Mouse (Mus musculus) lung, embryonic 14.5 days (tissue): Measurements from ENCODE around the gene Prep. TPM values are rescaled to one million over a fixed set of nuclear protein-coding genes. Genes with fewer than 3 reads are reported as not detected.
A peak's percentile ranks its signal among the peaks of the same experiment; 100 is the strongest.

Experiments used
- ATAC-seq: fragments of 200-750 bp; cut with Nextera tagmentation; 2 replicates; pipeline ENCODE4 v1.8.0; 2017; ENCODE audit warnings: mild to moderate bottlenecking, moderate TSS enrichment, moderate library complexity; ENCODE audit not compliant: insufficient read depth
- DNase-seq: peaks from one replicate; pipeline ENCODE4 v3.0.0-alpha.2; 2015
- H3K27ac ChIP-seq: fragments of 300-500 bp; sonication (generic); 2 replicates; pipeline ENCODE4 v1.5.1; 2014; ENCODE audit warnings: low read depth, mild to moderate bottlenecking, moderate library complexity
- H3K27me3 ChIP-seq: fragments of 300-500 bp; sonication (generic); 2 replicates; pipeline ENCODE4 v1.6.1; 2014; ENCODE audit warnings: low read length, control low read depth; ENCODE audit not compliant: insufficient read depth
- H3K36me3 ChIP-seq: fragments of 300-500 bp; sonication (generic); 2 replicates; pipeline ENCODE4 v1.6.1; 2014; ENCODE audit warnings: control low read depth; ENCODE audit not compliant: insufficient read depth
- H3K4me1 ChIP-seq: fragments of 300-500 bp; sonication (generic); 2 replicates; pipeline ENCODE4 v1.6.1; 2014; ENCODE audit warnings: antibody characterized with exemption, control low read depth; ENCODE audit not compliant: insufficient read depth
- H3K4me2 ChIP-seq: fragments of 300-500 bp; sonication (generic); 2 replicates; pipeline ENCODE4 v1.6.1; 2014; ENCODE audit warnings: mild to moderate bottlenecking
- H3K4me3 ChIP-seq: fragments of 300-500 bp; sonication (generic); 2 replicates; pipeline ENCODE4 v1.5.1; 2014; ENCODE audit warnings: low read depth, low read length
- H3K9ac ChIP-seq: fragments of 300-500 bp; sonication (generic); 2 replicates; pipeline ENCODE4 v1.6.1; 2014
- H3K9me3 ChIP-seq: fragments of 300-500 bp; sonication (generic); 2 replicates; pipeline ENCODE4 v1.6.1; 2016; ENCODE audit warnings: low read depth, low read length, control low read depth
- CTCF ChIP-seq: IDR thresholded peaks from 2 replicates; pipeline ENCODE4 v1.5.1; 2016; ENCODE audit warnings: antibody characterized with exemption, low read depth
- WGBS: fragments of 180-500 bp; shearing (Covaris S2); extraction: QIAGEN DNeasy Blood & Tissue Kit; methylation state at CpG from one replicate; pipeline ENCODE4 v1.1.7; 2014; 5-methylcytosine and 5-hydroxymethylcytosine counted together
- polyA plus RNA-seq: library from polyadenylated mRNA; unstranded; fragments of >200 nt; fragmentation: Nextera tagmentation; extraction: Ambion mirVana; gene quantifications from 2 replicates; pipeline ENCODE4 v1.2.1, GENCODE M21; 2014

Prep gene
- polyA plus RNA-seq, 1 experiment from 2014 or later: 34.6 TPM

DNA sequence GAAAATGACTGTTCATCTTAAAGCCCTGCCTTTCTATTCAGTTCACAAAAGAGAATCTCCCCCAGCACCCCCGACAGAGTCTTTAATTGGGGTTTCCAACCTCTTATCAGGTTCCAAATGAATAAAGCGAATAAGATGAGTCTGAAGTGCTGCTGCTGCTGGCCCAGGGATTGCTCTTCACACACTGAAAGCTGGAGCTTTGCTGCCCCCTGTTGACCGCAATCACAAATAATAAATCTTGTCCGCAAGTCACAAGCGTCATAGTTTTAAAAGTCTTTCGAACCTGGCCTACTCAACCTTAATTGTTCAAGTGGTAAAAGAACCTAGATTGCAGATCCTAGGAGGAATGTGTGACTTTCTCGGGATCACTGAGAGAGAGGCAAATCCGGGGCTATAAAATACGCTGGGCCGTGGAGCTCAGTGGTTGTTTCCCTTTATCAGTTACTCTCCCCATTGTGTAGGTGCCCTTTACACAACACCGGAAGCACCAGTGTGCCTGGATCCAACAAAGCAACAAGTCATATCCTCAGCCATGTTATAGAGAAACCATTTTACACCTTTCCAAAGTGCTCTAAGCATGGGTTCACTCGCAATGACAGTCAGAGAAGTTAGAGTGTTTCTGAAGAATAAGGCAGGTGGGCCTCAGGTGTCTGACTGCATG, 21.6 kb upstream of the Prep start:
- no peaks in the 10 kb centered on the region for H3K4me1 ChIP-seq
- H3K27ac ChIP-seq: no peak overlapping the region
- WGBS: 24% methylated on average over 12 of the region's 12 CpGs
- H3K4me3 ChIP-seq: no peak overlapping the region
- H3K4me2 ChIP-seq: no peak overlapping the region; the same call in 1 of the 2 replicates
- no peak overlapping the region for H3K9ac ChIP-seq
- peak; percentile 80 for TF ChIP-seq CTCF
- DNase-seq (peak; percentile 94), ATAC-seq (peak; percentile 47; the same call in 1 of the 2 replicates)
- no peaks in the 10 kb centered on the region for H3K36me3 ChIP-seq
- no peaks in the 10 kb centered on the region for H3K27me3 ChIP-seq
- H3K9me3 ChIP-seq: no peaks in the 10 kb centered on the region

DNA sequence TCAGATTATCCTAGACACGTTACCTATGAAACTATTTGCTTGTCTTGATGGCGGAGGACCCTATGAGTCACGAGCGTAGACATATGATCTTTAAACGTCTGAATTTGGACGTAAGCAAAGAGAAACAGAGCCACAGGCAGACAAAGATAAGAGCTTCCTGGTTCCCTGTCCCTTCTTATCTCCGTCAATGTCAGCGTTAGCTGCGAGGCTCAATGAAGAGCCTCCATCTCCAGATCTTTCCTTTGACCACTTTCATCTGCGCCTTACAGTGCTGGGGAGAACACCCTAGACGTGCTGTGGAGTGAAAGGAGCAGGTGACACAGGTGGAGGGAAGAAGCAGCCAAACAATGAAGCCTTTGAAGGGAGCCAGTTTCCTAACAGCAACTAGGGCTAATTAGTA, 18.8 kb upstream of the Prep start:
- no peak overlapping the region for H3K27ac ChIP-seq
- no peak overlapping the region for H3K9ac ChIP-seq
- H3K27me3 ChIP-seq: no peaks in the 10 kb centered on the region
- TF ChIP-seq CTCF: no peak
- H3K4me3 ChIP-seq: no peak overlapping the region
- H3K4me2 ChIP-seq: no peak overlapping the region
- H3K36me3 ChIP-seq: no peaks in the 10 kb centered on the region
- H3K4me1 ChIP-seq: no peaks in the 10 kb centered on the region
- no peak for DNase-seq
- ATAC-seq: no peak
- WGBS: 18% methylated on average over 11 of the region's 11 CpGs
- no peaks in the 10 kb centered on the region for H3K9me3 ChIP-seq

GRCm38 (mm10) chr10:45048622-45049021, 18.4 kb upstream of the Prep start:
- no peak for ATAC-seq
- peak; percentile 27 for DNase-seq
- Histone ChIP-seq H3K36me3 (no peaks in the 10 kb centered on the region), H3K27me3 (no peaks in the 10 kb centered on the region), H3K27ac (no peak overlapping the region), H3K9ac (no peak overlapping the region), H3K4me2 (no peak overlapping the region), H3K4me1 (no peaks in the 10 kb centered on the region), H3K9me3 (no peaks in the 10 kb centered on the region), H3K4me3 (no peak overlapping the region)
- no peak for TF ChIP-seq CTCF
- 28% methylated on average over 11 of the region's 11 CpGs for WGBS

- no peak overlapping the region for H3K27ac ChIP-seq
- peak; percentile 75; the same call in 1 of the 2 replicates for ATAC-seq
- no peaks in the 10 kb centered on the region for H3K4me1 ChIP-seq
- WGBS: 46% methylated on average over 11 of the region's 11 CpGs
- no peaks in the 10 kb centered on the region for H3K9me3 ChIP-seq
- TF ChIP-seq CTCF: peak; percentile 78
- H3K4me3 ChIP-seq: no peak overlapping the region
- no peaks in the 10 kb centered on the region for H3K27me3 ChIP-seq
- no peaks in the 10 kb centered on the region for H3K36me3 ChIP-seq
- peak; percentile 95 for DNase-seq
- no peak overlapping the region for H3K4me2 ChIP-seq
- no peak overlapping the region for H3K9ac ChIP-seq
Observed at GRCm38 (mm10) chr10:45051125-45051744, 15.8 kb upstream of the Prep start.

GRCm38 (mm10) chr10:45058361-45058760, 8.6 kb upstream of the Prep start:
- Histone ChIP-seq H3K4me1 (no peaks in the 10 kb centered on the region), H3K27me3 (no peaks in the 10 kb centered on the region), H3K4me3 (no peak overlapping the region), H3K36me3 (no peaks in the 10 kb centered on the region), H3K9ac (no peak overlapping the region), H3K4me2 (no peak overlapping the region), H3K9me3 (no peaks in the 10 kb centered on the region), H3K27ac (no peak overlapping the region)
- 77% methylated on average over 6 of the region's 6 CpGs for WGBS
- ATAC-seq (no peak), DNase-seq (no peak)
- no peak for TF ChIP-seq CTCF

DNA sequence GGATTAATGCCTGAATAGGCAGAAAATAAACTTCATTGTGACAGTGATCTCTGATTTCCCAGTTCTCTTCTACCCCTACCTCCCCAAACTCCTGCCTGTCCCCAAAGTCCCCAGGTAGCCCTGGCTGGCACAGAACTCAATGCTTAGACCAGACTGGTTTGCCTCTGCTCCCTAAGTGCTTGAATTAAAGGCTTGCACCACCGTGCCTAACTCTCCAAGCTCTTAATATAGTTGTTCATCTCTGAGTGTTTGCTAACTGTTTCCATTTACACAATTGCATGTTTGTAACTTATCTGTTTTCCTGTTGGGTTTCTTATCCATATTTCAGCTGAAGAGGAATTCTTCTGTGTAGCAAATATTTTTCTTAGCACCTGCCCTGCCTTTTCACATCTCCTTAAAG, 6.2 kb upstream of the Prep start:
- no peak overlapping the region for H3K4me3 ChIP-seq
- H3K4me2 ChIP-seq: no peak overlapping the region
- no peaks in the 10 kb centered on the region for H3K9me3 ChIP-seq
- ATAC-seq: no peak
- 44% methylated on average over 1 of the region's 1 CpGs for WGBS
- H3K27ac ChIP-seq: no peak overlapping the region
- no peaks in the 10 kb centered on the region for H3K27me3 ChIP-seq
- no peaks in the 10 kb centered on the region for H3K36me3 ChIP-seq
- DNase-seq: no peak
- no peak overlapping the region for H3K9ac ChIP-seq
- no peak for TF ChIP-seq CTCF
- no peaks in the 10 kb centered on the region for H3K4me1 ChIP-seq

DNA sequence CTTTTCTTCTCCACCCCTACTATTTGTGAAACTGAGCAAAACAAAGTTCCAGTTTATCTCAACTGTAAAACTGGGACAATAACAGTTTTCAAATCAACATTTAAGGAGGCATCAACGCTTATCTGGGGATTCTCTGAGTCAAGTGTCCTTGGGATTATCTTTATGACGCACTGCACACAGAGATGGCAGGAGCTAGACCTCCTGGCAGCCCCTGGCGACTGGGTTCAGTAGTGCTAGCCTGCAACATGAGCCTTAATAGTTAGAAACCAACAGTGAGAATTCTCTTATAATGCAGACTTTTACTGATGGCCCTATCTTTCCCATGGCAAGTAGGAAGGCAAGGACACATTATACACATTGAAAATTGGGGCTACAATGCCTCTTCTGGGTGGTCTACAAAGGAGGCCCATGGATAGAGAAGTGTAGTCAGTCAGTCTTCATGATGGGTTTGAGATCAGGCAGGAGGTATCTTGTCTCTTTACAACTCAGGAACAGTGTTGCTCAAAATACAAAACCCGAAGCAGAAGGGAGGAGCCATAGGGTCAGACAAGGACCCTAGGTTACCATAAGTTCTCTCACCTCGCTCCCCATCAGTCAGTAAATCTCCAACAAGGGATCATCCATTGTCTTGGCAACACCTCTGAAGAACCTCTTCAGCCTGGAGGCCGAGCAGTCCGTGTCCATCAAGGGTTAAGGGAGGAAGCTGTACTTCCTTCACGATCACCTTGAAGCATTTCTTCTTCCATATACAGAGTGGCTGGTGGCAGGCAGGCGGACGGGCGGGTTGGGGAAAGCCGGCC, 672 bp upstream of the Prep start:
- Histone ChIP-seq H3K4me3 (peak overlapping the region; percentile 97), H3K27me3 (no peaks in the 10 kb centered on the region), H3K36me3 (no peaks in the 10 kb centered on the region), H3K27ac (peak overlapping the region; percentile 9), H3K4me1 (no peaks in the 10 kb centered on the region; the same call in none of the 2 replicates), H3K9me3 (no peaks in the 10 kb centered on the region), H3K9ac (peak overlapping the region; percentile 94), H3K4me2 (peak overlapping the region; percentile 74)
- peak; percentile 40 for DNase-seq
- 7% methylated on average over 12 of the region's 12 CpGs for WGBS
- TF ChIP-seq CTCF: peak; percentile 39; the same call in 1 of the 2 replicates
- peak; percentile 2; the same call in 1 of the 2 replicates for ATAC-seq
